Mouse (Mus musculus) neural tube, embryonic 15.5 days (tissue): ENCODE results near the gene Map1a. TPM values are rescaled to one million over a fixed set of nuclear protein-coding genes. Genes with fewer than 3 reads are reported as not detected.

Experiments used
- polyA plus RNA-seq: library from polyadenylated mRNA; unstranded; fragments of >200 nt; fragmentation: Nextera tagmentation; extraction: Ambion mirVana; gene quantifications from 2 replicates; pipeline ENCODE4 v1.2.1, GENCODE M21; 2015

Map1a gene
- polyA plus RNA-seq, 1 experiment from 2014 or later, result 38.6 TPM

Other genes starting within 250 kb of the Map1a start
- gene Tgm5, start 203.8 kb upstream of the Map1a start, polyA plus RNA-seq, result 0.09 and 0.14 TPM in 2 replicates
- 0.13 TPM in 1 of 2 replicates, not detected in the other for gene Tgm7, start 179.8 kb upstream of the Map1a start, polyA plus RNA-seq
- gene Adal, start 149.2 kb upstream of the Map1a start, polyA plus RNA-seq, result 27.1 and 27.6 TPM in 2 replicates
- 18.9 and 21.5 TPM in 2 replicates for gene Lcmt2, start 148.9 kb upstream of the Map1a start, polyA plus RNA-seq
- gene Tubgcp4, start 118.9 kb upstream of the Map1a start, polyA plus RNA-seq, result 45.2 and 47.2 TPM in 2 replicates
- gene Zscan29, start 118.5 kb upstream of the Map1a start, polyA plus RNA-seq, result 6.0 and 6.8 TPM in 2 replicates
- 131 and 146 TPM in 2 replicates for gene Trp53bp1, start 18.2 kb upstream of the Map1a start, polyA plus RNA-seq
- 20.5 and 22.0 TPM in 2 replicates for gene Ppip5k1, start 65.8 kb downstream of the Map1a start, polyA plus RNA-seq
- 131 and 149 TPM in 2 replicates for gene Ckmt1, start 68.1 kb downstream of the Map1a start, polyA plus RNA-seq
- not detected in 2 replicates for gene Strc, start 97.6 kb downstream of the Map1a start, polyA plus RNA-seq
- gene Pdia3, start 124.2 kb downstream of the Map1a start, polyA plus RNA-seq, result 400 and 471 TPM in 2 replicates
- 3.0 and 5.7 TPM in 2 replicates for gene Catsper2, start 124.2 kb downstream of the Map1a start, polyA plus RNA-seq
- gene Ell3, start 154.7 kb downstream of the Map1a start, polyA plus RNA-seq, result 2.6 and 3.6 TPM in 2 replicates
- gene Serf2, start 159.6 kb downstream of the Map1a start, polyA plus RNA-seq, result 297 and 319 TPM in 2 replicates
- 118 and 120 TPM in 2 replicates for gene Hypk, start 163.7 kb downstream of the Map1a start, polyA plus RNA-seq
- gene Serinc4, start 167.2 kb downstream of the Map1a start, polyA plus RNA-seq, result 0.63 and 0.92 TPM in 2 replicates
- gene Mfap1b, start 184.5 kb downstream of the Map1a start, polyA plus RNA-seq, result 67.8 and 71.5 TPM in 2 replicates
- gene Mfap1a, start 217.1 kb downstream of the Map1a start, polyA plus RNA-seq, result 27.8 and 28.8 TPM in 2 replicates
- gene Wdr76, start 217.1 kb downstream of the Map1a start, polyA plus RNA-seq, result 3.4 and 5.3 TPM in 2 replicates